Mouse (Mus musculus) frontal cortex, postnatal 36 days (tissue): ENCODE data around the gene Col24a1.

Source experiments
- DNase-seq, 2 experiments: peaks; one replicate each; pipeline ENCODE4 v3.0.0; 2022; ENCODE audit warnings: low spot score in 2 of 2

The Col24a1 gene

GRCm38 (mm10) chr3:145292337-145293134, at the start of gene Col24a1:
TSS of gene Col24a1 (plus strand) at chr3:145292472.
- DNase-seq, result peak; percentile 30 to 42

DNA sequence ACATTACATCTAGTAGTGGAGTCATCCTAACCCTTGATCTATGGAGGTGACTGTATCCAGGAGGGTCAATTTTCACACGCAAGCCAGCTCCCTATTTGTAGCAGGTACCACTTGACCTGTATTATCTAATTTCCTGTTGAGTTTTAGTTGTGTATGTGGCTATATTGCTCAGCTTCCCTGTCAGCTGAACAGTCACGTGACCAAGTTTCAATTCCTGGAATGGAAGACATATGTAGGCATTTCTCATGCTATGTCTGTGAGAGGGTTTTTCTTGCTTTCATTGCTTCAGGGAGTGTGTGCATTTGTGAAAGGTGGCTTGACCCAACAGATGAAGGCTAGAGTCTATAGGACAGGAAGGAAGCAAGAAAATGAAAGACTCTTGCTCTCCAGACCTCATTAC, 44.2 kb upstream of the Col24a1 start:
- no peak for DNase-seq

- no peak for DNase-seq
Measured at GRCm38 (mm10) chr3:145253066-145253465, 39.2 kb upstream of the Col24a1 start.

DNA sequence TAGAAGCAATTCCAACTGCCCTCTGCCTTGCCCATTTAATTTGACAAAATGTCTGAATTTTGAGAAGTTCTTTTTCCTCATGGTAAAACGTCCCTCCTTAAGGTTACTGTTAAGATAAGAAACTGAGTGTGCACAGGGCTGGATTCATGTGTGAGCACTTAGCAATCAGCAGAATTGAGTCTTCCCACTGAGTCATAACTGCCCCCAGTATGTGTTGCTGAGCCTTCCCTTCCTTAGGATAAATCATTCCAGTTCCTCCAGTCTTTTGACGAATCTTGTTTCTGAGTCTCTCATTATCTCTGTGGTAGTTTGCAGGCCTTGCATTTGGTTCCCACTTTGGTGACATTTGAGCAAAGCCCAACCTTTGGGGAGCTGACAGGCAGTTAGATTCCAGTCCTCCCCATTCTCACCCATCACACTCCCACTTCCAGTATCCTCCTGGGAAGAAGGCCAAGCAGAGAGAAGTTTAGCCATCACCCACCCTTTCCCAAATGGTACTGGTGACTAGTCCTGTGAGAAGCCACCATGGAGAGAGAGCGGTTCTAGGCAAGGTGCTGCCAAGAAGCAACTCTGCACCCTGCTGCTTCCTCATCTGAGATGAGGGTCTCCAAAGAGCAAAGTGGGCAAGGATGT, 37.4 kb upstream of the Col24a1 start:
- peak; percentile 49 to 50 for DNase-seq

GRCm38 (mm10) chr3:145256647-145257046, 35.6 kb upstream of the Col24a1 start:
- DNase-seq, result no peak

GRCm38 (mm10) chr3:145259678-145260077, 32.6 kb upstream of the Col24a1 start:
- DNase-seq, result no peak

DNA sequence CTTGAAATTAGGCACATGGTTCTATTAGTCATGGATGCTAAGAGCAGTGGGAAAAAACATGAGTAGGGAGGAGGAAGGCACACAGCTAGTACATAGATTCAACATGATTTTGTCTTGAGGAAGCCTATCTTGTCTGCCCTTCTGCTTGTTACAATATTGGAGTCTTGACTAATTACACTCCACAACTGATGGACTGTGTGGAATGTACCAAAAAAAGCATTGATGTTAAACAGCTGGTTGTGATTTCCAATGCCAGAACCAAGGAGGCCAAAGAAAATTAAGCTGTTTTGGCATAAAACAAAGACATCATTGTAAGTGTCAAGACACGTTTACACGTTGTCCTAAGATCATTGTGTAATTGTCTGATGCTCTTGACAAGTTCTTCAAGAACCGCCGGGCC, 29.1 kb upstream of the Col24a1 start:
- no peak for DNase-seq

DNA sequence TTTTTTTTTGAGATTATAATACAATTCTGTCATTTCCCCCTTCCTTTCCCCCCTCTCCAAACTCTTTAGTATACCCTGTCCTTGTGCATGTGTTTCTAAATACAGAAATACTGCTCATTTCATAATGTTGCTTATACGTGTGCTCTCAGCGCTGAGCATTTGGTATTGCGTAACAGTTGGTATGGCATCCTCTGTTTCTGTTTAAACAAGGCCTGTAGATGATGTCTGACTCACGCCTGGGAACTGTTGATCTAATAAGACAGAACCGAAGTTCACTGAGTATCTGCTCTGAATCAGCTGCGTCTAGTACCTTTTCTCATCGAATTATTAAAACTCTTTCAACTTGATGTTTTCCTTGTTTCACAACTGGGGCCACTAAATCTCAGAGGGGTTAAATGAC, 24.2 kb upstream of the Col24a1 start:
- DNase-seq, result no peak

GRCm38 (mm10) chr3:145274191-145274590, 18.1 kb upstream of the Col24a1 start:
- DNase-seq, result no peak

GRCm38 (mm10) chr3:145293207-145293606, 935 bp downstream of the Col24a1 start:
- DNase-seq, result peak in 1 of 2 experiments; percentile 17

DNA sequence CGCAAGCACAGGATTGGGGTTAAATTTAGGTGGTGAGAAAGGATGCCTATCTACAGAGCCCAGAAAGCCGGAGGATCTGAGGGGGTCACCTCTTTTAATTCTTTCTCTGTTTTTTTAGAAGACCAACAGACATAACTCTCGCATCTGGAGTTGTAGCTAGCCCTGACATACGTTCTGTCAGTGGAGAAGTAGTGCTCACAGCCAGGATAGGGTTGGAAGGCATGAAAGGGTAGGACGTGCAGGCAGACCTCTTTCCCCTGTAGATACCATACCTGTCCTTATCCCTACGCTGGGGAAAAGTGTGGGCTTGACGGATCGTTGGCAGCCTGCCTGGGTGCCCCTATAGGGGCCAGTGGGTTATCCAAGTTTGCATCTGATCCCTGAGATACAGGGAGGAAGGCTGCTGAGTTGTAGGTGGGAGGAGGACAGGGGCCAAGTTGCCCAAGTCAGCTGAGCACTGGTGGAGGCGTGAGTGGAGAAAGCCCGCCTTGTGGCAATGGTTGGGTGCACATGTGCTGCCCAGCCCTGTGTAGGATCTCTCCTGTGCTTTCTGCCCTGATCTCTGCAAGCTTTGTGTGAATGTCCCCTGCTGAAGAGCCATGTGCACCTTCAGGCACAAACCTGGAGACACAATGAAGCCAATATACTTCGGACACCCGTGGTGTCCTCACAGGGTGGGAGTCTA, 1.5 kb downstream of the Col24a1 start:
- DNase-seq, result no peak

DNA sequence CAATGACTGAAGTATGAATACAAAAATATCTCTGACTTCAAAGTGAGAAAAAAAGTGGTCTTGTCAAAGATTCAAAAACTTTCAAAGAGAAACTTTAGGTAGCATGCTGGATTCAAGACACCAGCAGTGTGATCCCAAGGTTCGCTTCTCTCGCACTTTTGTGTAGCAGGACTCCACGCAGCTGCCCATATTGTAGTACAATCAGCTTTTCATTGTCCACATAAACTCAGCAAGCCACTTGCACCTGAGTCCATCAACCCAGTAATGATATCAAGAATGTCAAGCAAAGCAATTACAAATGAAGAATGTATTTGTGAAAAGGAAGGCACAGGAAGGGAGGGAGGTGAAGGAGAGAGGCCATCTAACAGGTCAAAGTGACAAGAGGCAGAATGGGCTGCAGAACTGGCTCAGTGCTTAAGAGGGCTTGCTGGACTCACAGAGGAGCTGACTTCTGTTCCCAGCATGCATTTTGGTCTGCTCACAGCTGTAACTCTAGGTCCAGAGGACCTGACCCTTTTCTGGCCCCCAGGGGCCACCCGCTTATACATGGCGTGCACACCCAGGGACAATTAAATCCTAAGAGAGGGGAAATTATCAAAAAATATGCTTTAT, 7.8 kb downstream of the Col24a1 start:
- no peak for DNase-seq

GRCm38 (mm10) chr3:145305311-145305710, 13.0 kb downstream of the Col24a1 start:
- DNase-seq, result no peak

DNA sequence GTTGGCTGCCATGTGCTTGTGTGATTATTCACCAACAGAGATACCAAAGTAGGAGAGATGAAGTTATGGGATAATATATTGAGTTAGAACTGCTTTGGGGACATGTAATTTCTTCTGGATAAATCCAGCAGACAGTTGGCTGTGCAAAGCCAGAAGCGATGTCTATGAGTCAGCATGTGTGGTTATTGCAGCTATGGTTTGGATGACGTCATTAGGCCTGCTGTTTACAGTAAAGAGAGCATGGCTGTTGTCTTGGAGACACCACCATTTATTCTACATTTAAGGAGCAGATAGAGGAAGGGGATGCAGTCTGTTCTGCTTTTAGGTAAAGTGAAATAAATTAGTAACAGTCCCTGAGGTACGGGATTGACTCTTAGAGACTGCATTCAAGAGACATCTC, 14.9 kb downstream of the Col24a1 start:
- DNase-seq, result no peak

GRCm38 (mm10) chr3:145320587-145321274, 28.5 kb downstream of the Col24a1 start:
- no peak for DNase-seq

- no peak for DNase-seq
Measured at GRCm38 (mm10) chr3:145325402-145325801, 33.1 kb downstream of the Col24a1 start.

DNA sequence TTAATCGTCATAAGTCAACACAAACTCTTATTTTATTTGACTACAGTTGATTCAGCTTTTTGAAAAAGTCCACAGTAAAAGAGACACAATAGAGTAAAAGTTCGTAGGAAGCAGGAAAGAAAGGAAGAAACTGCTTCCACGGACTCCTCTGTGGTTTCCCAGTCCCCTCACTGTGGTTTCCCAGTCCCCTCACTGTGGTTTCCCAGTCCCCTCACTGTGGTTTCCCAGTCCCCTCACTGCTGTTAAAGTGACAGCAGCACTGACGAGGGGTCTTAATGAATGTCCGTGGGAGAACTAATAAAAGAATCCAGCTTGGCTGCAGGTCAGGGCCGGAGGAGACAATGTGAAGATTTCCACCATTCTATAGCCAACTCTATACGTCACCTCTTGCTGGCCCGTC, 39.4 kb downstream of the Col24a1 start:
- no peak for DNase-seq

DNA sequence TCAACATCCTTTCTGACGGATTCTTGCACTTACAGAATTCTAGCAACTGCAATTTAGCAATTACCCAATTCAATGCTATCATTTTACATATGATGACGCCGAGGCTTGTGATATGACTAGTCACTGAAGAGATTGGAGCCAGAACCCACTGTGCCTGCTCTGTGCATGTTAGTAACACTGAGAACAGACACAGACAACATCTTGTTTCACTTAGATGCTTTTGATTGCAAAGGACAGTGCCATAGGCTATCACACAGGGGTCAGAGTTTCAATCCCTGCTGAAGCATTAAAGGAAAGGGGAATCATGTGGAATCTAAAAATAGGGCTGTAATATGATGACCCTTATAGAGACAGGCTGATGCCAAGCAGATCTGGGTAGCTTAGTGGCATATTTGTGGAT, 41.8 kb downstream of the Col24a1 start:
- DNase-seq, result no peak

- no peak for DNase-seq
Measured at GRCm38 (mm10) chr3:145337161-145337560, 44.9 kb downstream of the Col24a1 start.

DNA sequence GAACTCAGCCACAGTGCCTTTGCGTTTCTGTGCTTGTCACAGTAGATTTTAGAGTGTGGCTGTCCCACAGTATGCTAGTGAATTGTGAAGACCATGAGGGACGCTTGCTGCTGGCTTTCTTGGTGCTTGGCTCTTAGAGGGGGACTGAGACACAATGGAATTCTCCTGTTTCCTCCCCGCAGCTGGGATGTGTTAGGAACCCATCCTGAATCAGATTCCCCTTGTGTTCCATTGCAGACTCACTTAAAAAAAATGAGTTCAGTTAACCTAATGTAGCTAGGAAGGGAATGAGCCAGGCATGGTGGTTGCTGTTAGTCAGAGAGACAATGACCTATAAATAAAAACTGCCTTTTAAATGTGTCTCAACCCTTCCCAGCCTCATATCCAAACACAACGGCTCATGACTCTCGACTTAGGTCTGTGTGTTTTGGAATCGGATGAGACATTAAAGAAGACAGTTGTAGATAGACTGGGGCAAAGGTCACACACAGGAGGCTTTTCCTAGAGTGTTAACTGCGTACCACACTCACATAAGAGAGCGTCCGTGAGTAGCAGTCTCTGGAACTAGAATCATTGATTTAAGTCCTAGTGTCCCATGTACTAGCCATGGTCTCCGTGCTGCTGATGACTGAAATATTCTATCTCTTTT, 47.7 kb downstream of the Col24a1 start:
- DNase-seq, result no peak

DNA sequence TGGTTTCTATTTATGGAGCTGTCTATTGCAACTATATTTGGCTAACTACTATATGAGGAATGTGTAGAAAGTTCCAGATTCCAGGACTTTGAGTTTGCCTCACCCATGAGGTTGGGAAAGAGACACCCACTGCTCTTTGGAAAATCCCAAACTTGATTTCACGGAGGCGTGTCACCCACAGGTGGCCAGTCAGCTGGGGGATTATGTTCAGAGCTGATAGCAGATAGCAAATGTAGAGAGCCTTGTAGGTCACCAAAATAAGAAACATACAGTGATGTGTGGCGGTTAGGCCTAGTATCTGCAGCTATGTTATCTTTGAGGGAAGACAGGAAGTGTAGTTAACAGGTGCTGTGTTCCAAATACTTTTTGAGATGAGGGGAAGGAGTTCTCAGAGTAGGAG, 56.4 kb downstream of the Col24a1 start:
- no peak for DNase-seq
